Mouse (Mus musculus): ENCODE results near the gene Dgkg.

GRCm38 (mm10) chr16:22542691-22543141, 114.3 kb downstream of the Dgkg start:
- TF ChIP-seq CTCF (IDR thresholded peaks at IDR 0.05; ENCODE audit: insufficient read depth, low read depth, low read length) (no peak), POLR2A (IDR thresholded peaks at IDR 0.05; ENCODE audit: insufficient read depth, low read depth, low read length) (no peak)

Measured in olfactory bulb, adult 2 months (tissue).